Mouse (Mus musculus): ENCODE measurements at regions not wholly inside any gene's neighbourhood (a gene's known extent, or its start where the extent isn't known, plus 50 kb on each side); places are given as distances from the start of the nearest gene placed in this dataset.

DNA sequence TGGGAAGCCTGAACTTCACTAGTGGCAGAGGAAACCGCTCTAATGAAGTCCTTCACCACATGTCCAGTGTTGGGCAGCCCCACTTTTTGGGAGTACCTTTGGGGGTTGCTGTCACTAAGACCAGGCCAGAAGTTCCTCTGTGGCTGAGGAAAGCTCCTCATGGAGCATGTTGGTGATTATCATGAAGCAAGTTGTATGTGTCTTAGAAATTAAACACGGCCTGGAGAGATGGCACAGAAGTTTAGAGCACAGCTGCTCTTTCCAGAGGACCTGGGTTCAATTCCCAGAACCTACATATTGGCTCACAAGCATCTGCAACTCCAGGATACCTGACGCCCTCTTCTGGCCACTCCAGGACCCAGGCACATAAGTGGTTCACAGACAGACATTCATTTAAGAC is 254.4 kb downstream of the Bcl11a start:
- no peak for ATAC-seq (replicated peaks; ENCODE audit: low FRiP score, low TSS enrichment, poor library complexity, severe bottlenecking)

DNA sequence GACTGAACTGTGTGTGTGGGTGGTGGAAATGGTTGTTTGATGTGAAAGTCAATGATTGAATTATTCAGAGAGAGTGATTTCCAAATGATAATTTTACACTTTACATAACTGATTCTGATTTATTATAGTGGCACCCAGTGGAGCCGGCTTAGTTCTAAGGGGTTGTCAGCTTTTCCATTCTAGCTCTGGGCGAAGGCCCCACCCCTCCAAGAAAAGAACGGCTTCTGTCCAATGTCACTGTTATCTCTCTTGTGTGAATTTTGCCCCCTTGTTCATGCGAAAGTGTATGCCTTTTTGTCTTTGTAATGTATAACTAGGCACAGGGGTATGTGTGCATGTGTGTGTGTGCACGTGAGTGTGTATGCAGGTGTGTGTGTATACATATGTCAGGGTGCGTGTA is 255.3 kb downstream of the Bcl11a start:
- ATAC-seq (replicated peaks; ENCODE audit: low FRiP score, low TSS enrichment, poor library complexity, severe bottlenecking): no peak

DNA sequence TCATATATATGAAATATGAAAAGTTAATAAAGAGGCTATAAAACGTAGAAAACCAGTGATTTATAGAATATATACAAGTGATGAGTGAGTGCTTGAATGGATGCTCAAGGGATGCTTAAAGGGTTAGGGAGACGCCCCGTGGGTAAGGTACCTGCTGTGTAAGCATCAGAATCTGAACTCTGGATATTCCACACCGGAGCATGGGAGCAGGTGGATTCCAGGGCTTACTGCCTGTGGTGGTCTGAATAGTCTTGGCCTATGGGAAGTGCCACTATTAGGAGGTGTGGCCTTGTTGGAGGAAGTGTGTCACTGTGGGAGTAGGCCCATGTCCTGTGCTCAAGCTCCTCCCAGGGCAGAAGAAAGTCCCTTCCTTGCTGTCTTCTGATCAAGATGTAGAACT is 257.4 kb downstream of the Bcl11a start:
- ATAC-seq (replicated peaks; ENCODE audit: low FRiP score, low TSS enrichment, poor library complexity, severe bottlenecking): no peak

DNA sequence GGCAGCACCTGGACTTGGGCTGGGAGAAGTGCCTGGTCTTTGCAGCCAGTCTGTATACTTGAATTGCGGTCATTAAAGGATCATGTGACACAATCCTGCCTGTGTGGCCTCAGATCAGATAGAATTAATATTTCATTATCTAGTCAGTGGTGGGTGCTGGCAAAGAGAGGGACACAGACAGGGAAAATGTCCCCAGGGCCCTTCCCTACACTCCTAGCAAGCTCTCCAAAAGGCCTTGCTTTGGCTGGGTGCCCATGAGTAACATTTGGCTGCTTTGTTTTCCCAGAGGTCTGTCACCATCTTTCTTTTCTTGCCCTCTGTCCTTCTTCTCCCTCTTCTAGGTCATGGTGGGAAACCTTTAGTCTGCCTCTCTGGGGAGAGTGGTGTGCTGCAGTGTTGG is 260.3 kb downstream of the Bcl11a start:
- no peak for ATAC-seq (replicated peaks; ENCODE audit: low FRiP score, low TSS enrichment, poor library complexity, severe bottlenecking)

- ATAC-seq (replicated peaks; ENCODE audit: low FRiP score, low TSS enrichment, poor library complexity, severe bottlenecking): no peak
Measured at GRCm38 (mm10) chr11:24339061-24339460, 261.2 kb downstream of the Bcl11a start.

DNA sequence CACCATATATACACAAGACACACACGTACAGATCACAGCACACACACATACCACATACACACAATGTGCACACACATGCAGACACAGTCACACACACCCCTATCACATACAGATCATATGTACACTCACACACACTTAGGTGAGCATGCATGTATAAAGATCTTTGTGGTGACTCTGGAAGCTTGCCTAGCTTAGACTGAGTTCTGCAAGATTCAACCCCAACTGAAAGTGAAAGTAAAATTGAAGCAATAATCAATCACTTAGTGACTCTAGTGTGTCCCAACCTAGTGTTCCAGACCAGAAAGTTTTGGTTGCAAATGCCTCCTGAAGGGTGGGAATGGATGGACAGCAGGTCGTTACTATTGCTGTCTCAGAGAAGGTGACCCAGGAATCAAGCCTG is 262.8 kb downstream of the Bcl11a start:
- ATAC-seq (replicated peaks; ENCODE audit: low FRiP score, low TSS enrichment, poor library complexity, severe bottlenecking): no peak

- ATAC-seq (replicated peaks; ENCODE audit: low FRiP score, low TSS enrichment, poor library complexity, severe bottlenecking): no peak
Measured at GRCm38 (mm10) chr11:24341650-24342049, 263.8 kb downstream of the Bcl11a start.

GRCm38 (mm10) chr11:24342176-24342575 is 264.3 kb downstream of the Bcl11a start:
- ATAC-seq (replicated peaks; ENCODE audit: low FRiP score, low TSS enrichment, poor library complexity, severe bottlenecking): no peak

DNA sequence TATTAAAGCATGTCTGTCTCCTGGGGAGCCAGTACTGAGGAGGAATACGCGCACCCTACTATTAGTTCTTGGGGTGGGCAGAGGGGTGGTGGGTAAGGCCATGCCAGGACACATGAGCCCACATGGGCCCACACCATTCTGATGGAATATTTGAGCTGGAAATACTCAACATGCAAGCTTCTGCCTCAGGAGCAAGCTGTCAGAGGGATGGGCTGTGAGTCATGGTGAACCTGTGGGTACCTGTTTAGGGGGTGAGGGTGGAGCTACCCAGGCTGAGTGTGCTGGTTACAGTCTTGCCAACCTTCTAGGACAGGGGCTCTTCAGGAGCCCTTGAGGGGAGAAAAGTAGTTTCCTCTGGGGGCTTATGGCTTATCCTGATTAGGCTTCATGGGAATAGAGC is 264.9 kb downstream of the Bcl11a start:
- no peak for ATAC-seq (replicated peaks; ENCODE audit: low FRiP score, low TSS enrichment, poor library complexity, severe bottlenecking)

- ATAC-seq (replicated peaks; ENCODE audit: low FRiP score, low TSS enrichment, poor library complexity, severe bottlenecking): no peak
Measured at GRCm38 (mm10) chr11:24347225-24347624, 269.4 kb downstream of the Bcl11a start.

- ATAC-seq (replicated peaks; ENCODE audit: low FRiP score, low TSS enrichment, poor library complexity, severe bottlenecking): no peak
Measured at GRCm38 (mm10) chr11:24348741-24349140, 270.9 kb downstream of the Bcl11a start.

DNA sequence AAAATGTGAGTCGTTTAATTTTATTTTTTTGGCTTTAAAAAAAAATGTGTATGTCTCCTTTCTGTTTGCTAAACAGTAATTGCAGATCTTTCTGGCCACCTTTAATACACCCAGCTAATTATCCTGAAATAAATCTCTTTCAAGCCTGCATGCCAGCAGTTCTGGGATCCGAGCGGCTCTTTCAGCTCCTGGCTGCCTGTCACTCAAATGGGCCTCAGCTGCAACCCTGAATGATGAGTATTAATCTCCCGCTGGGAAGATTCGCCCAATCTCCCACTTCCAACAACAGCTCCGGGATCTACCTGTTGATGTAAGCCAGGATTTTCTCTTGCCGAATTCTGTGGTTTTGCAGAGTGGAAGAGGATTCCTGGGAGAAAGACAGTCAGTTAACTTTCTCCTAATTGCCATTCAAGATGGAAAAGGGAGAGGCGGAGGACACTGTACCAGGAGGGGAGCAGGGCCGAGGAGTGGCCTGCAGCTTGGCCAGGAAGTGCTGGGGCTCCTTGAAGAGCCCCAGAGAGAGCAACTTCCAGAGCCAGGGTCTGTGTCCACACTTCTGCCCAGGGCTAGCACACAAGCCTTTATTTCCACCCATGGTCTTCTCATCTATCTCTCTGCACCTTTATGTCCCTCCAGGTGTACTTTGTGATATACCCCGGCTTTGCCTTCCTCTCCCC is 272.2 kb downstream of the Bcl11a start:
- no peak for ATAC-seq (replicated peaks; ENCODE audit: low FRiP score, low TSS enrichment, poor library complexity, severe bottlenecking)

GRCm38 (mm10) chr11:24350839-24351238 is 273.0 kb downstream of the Bcl11a start:
- no peak for ATAC-seq (replicated peaks; ENCODE audit: low FRiP score, low TSS enrichment, poor library complexity, severe bottlenecking)

DNA sequence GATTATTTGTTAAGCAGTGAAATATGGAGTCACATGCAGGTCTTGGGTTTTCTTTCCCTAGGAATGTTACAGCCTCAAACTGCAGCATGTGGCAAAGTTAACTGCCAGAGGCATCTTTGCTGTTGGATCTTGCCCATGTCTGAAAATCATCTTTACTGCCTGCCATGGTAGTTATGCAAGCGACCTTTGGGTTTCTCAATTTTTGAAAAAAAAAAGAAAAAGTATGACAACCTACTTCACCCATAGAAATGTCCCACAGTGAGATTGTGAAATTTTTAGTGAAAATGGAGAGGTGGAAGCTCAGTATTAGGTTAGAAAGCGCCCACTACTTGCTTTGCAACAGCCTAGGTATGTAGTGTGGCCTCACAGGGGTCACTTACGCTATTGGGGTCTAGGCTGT is 274.2 kb downstream of the Bcl11a start:
- ATAC-seq (replicated peaks; ENCODE audit: low FRiP score, low TSS enrichment, poor library complexity, severe bottlenecking): no peak

DNA sequence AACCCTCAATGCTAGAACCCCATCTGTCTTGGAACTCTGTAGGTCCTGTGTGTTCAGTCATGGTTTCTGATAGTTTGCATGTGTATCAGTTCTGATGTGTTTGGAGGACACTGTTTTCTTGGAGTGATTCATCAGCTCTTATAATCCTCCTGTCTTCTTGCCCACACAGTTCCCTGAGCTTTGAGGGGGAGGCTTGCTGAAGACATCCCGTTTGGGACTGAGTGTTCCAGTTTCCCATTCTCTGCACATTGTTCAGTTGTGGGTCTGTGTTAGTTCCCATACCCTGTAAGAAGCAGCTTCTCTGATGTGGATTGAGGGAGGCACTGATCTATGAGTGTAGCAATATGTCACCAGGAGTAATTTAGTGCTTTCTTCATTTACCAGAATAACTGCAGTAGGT is 275.2 kb downstream of the Bcl11a start:
- ATAC-seq (replicated peaks; ENCODE audit: low FRiP score, low TSS enrichment, poor library complexity, severe bottlenecking): no peak

- no peak for ATAC-seq (replicated peaks; ENCODE audit: low FRiP score, low TSS enrichment, poor library complexity, severe bottlenecking)
Measured at GRCm38 (mm10) chr11:24357388-24357787, 279.5 kb downstream of the Bcl11a start.

- no peak for ATAC-seq (replicated peaks; ENCODE audit: low FRiP score, low TSS enrichment, poor library complexity, severe bottlenecking)
Measured at GRCm38 (mm10) chr11:24359086-24359485, 281.2 kb downstream of the Bcl11a start.

GRCm38 (mm10) chr11:24361998-24362687 is 284.3 kb downstream of the Bcl11a start:
- no peak for ATAC-seq (replicated peaks; ENCODE audit: low FRiP score, low TSS enrichment, poor library complexity, severe bottlenecking)

DNA sequence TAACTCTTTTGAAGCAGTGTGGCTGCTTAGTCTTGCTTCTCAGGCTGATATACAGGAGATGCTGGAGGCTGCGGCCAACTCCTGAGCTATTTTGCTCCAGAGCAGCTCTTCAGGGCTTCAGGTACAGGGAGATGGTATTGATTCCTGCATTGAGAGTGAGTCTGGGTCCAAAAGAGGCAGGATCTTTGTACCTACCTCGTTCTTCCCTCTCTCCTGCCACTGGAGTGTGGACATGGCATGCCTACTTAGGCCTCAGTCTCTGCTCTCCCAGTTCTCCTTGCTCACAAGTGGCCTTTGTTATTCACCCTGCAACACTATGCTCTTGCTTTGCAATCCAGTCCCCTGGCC is 284.8 kb downstream of the Bcl11a start:
- no peak for ATAC-seq (replicated peaks; ENCODE audit: low FRiP score, low TSS enrichment, poor library complexity, severe bottlenecking)

DNA sequence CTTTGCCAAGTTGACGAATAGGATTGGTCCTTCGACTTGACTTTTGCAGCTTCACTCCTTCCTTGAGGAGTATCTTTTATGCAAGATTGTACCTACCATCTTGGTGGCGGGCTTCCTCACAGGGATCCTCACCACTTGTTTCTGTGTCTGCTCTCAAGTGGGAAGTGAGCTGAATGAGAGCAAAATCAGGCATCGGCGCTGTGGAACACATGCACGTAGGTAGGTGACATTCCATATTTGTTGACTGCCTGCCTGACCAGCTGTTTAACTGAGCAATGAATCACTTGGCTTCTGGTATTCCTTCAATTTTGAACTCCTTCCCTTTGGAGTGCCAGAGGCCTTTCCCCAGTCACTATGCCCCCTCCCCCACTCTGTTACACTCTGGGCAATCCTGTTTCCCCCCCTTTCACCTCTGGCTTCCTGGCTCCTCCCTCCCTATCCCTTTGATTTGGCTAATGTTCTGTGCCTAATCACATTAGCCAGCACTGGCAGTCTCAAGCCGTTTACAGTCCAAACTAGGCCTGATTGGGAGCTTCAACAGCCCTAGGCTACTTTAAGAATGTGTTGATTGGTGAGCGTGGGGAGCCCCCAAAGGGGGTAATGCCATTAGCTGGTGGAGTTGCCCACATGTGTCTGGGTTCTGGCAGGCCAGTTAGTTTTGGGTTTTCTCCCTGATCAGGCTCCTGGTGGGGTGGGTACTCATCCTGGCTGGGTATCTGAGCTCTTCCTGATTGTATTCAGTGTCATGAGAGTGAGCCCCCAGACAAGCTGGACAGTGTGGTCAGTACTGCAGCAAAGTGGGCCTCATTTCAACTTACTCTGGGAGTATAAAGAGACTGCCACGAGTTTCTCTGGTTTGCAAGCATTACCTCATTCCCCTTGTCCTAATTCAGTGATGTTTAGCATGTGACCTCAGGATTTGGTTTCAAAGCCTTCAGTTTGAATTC is 285.8 kb downstream of the Bcl11a start:
- ATAC-seq (replicated peaks; ENCODE audit: low FRiP score, low TSS enrichment, poor library complexity, severe bottlenecking): no peak
